Mouse (Mus musculus) liver, adult 2 months (tissue): ENCODE data around the gene Wipf2. TPM values are rescaled to one million over a fixed set of nuclear protein-coding genes. Genes with fewer than 3 reads are reported as not detected.
"Not testable (repeated sequence)": the region's sequence is repeated elsewhere in the genome, so short reads cannot be mapped to it uniquely, and the experiment has no call there.

Experiments
- DNase-seq: peaks from one replicate; pipeline ENCODE4 v3.0.0-alpha.2; 2011; ENCODE audit warnings: low read depth, low spot score; ENCODE audit errors: extremely low read depth
- H3K27ac ChIP-seq: fragments of 200-500 bp; replicated peaks from 2 replicates; pipeline ENCODE4 v1.5.1; 2012; ENCODE audit warnings: low read depth, mild to moderate bottlenecking, control low read depth, inconsistent platforms, low read length; ENCODE audit not compliant: insufficient read depth
- H3K27me3 ChIP-seq: fragments of 200-500 bp; 2 replicates; pipeline ENCODE4 v1.6.1; 2012; ENCODE audit warnings: mild to moderate bottlenecking, moderate library complexity, low read length, inconsistent platforms; ENCODE audit not compliant: control insufficient read depth, insufficient read depth
- H3K36me3 ChIP-seq: fragments of 200-500 bp; 2 replicates; pipeline ENCODE4 v1.6.1; 2012; ENCODE audit warnings: low read length, inconsistent platforms; ENCODE audit not compliant: control insufficient read depth, insufficient read depth
- H3K4me1 ChIP-seq: fragments of 200-500 bp; 2 replicates; pipeline ENCODE4 v1.6.1; 2011; ENCODE audit warnings: low read length; ENCODE audit not compliant: control insufficient read depth, insufficient read depth
- H3K4me3 ChIP-seq: fragments of 200-500 bp; 2 replicates; pipeline ENCODE4 v1.5.1; 2011; ENCODE audit warnings: low read depth, mild to moderate bottlenecking, control low read depth, low read length, moderate library complexity; ENCODE audit not compliant: insufficient read depth
- H3K79me2 ChIP-seq: fragments of 200-500 bp; 2 replicates; pipeline ENCODE4 v1.6.1; 2012; ENCODE audit warnings: inconsistent platforms, mild to moderate bottlenecking, low read length, moderate library complexity; ENCODE audit not compliant: control insufficient read depth, insufficient read depth
- H3K9ac ChIP-seq: fragments of 200-500 bp; 2 replicates; pipeline ENCODE4 v1.6.1; 2012; ENCODE audit warnings: low read depth, mild to moderate bottlenecking, control low read depth, inconsistent platforms, low read length
- CTCF ChIP-seq: fragments of 200-500 bp; IDR thresholded peaks from 2 replicates; pipeline ENCODE4 v1.5.1; 2011; ENCODE audit warnings: low read depth, low read length, control low read depth
- POLR2A ChIP-seq: fragments of 200-500 bp; IDR thresholded peaks from 2 replicates; pipeline ENCODE4 v1.6.1; 2011; ENCODE audit warnings: low read length, control low read depth; ENCODE audit not compliant: insufficient read depth; ENCODE audit errors: extremely low read depth
- WGBS: fragments of 180-500 bp; shearing (Covaris S2); methylation state at CpG from one replicate; pipeline ENCODE4 v1.1.7; 2018; 5-methylcytosine and 5-hydroxymethylcytosine counted together
- polyA plus RNA-seq: library from polyadenylated mRNA; depleted of rRNA; stranded (reverse); fragments of >200 nt; gene quantifications from 2 replicates; pipeline ENCODE4 v1.2.3, GENCODE M21; 2012
- total RNA-seq: library from RNA; depleted of rRNA; stranded (reverse); fragments of >200 nt; gene quantifications from 2 replicates; pipeline ENCODE4 v1.2.3, GENCODE M21; 2014

Gene Wipf2
- total and polyA plus RNA-seq, 2 experiments = 1.5 to 3.1 TPM

- WGBS = 65% methylated on average over 10 of the region's 10 CpGs
- TF ChIP-seq CTCF = peak; percentile 82
- peak; percentile 23 for DNase-seq
- H3K4me1 ChIP-seq, H3K4me3 ChIP-seq, H3K36me3 ChIP-seq, H3K79me2 ChIP-seq, H3K9ac ChIP-seq, H3K27me3 ChIP-seq, H3K27ac ChIP-seq: not testable (repeated sequence)
Measured at GRCm38 (mm10) chr11:98922307-98922706, 58.9 kb downstream of the Wipf2 start.

DNA sequence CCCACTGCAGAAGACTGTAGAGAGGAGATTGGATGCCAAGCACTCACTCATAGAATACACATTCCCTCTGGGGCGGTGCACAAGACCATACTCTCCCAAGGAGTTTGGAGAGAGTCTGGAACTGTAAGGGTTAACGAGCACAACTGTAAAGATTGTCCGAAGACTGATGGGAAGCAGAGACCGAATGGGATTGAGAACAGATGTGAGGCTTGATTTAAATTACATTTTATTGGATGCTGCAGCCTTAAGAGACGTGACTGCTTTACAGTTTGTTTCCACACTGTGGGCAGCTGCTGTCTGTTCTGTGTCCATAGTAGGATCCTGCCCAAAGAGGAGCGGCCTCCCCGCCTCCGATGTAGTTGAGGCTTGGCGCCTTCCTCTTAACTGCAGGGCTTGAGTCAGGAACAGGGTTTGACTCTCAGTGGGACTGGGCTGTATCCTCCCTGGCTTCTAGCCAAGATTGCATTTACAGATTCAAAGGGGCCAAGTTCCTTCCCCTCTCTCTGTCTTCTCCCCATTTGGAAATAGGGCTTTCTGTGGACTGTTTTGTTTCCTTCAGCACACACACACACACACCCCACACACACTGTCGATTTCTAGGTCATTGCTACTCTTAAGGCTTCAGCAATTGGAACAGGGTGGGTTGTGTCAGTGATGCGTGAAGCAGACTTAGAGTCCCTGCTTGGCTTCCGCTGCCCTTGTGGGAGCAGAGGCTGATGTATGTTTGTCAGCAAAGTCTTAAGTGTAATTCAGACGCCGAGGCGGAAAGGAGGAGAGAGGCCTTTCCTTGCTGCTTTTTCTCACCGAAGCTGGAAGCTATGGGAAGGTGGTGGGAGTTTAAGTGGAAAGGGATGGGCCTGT lies 59.6 kb downstream of the Wipf2 start:
- H3K36me3 ChIP-seq, H3K9ac ChIP-seq, H3K27me3 ChIP-seq, H3K79me2 ChIP-seq, DNase-seq, H3K4me1 ChIP-seq, H3K27ac ChIP-seq, H3K4me3 ChIP-seq: not testable (repeated sequence)
- WGBS = 78% methylated on average over 16 of the region's 16 CpGs

GRCm38 (mm10) chr11:98924633-98925175 lies 61.3 kb downstream of the Wipf2 start:
- no peak for TF ChIP-seq CTCF
- TF ChIP-seq POLR2A = no peak
- 81% methylated on average over 5 of the region's 5 CpGs for whole genome bisulfite sequencing
- H3K79me2 ChIP-seq = no peaks in the 10 kb centered on the region
- H3K9ac ChIP-seq = no peak overlapping the region
- H3K4me1 ChIP-seq = peaks cover 1% of the 10 kb centered on the region; the same call in 1 of the 2 replicates
- H3K36me3 ChIP-seq = no peaks in the 10 kb centered on the region
- H3K27me3 ChIP-seq = no peaks in the 10 kb centered on the region
- H3K4me3 ChIP-seq = no peak overlapping the region
- H3K27ac ChIP-seq = no peak overlapping the region
- no peak for DNase-seq

DNA sequence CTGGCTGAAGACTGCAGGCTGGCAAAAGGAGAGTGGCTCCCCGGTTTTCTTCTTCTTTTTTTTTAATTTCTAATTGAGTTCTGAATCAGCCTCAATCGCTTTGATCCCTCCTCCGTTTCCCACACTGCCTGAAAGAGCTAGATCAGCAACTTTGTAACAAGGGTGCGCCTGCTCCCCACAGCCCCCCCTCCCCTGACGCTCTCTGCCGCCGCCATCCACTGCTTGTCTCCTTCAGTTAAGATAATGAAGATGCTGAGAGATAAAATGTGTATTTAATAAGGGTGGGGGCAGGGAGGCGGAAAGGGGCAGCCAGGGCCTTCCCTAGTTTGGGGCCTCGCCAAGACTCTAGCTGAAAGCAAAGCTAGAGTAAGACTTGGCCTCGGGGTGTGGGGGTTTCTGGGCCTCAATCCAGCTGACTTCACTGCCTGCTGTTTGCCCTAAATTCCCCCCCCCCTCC lies 61.9 kb downstream of the Wipf2 start:
- Histone ChIP-seq H3K27me3 (no peaks in the 10 kb centered on the region), H3K36me3 (no peaks in the 10 kb centered on the region), H3K79me2 (no peaks in the 10 kb centered on the region), H3K4me3 (no peak overlapping the region), H3K4me1 (peaks cover 3% of the 10 kb centered on the region), H3K9ac (no peak overlapping the region), H3K27ac (no peak overlapping the region)
- TF ChIP-seq CTCF = no peak
- WGBS = 58% methylated on average over 10 of the region's 10 CpGs
- DNase-seq = no peak

GRCm38 (mm10) chr11:98925868-98926311 lies 62.5 kb downstream of the Wipf2 start:
- Histone ChIP-seq H3K9ac (no peak overlapping the region), H3K79me2 (no peaks in the 10 kb centered on the region), H3K36me3 (no peaks in the 10 kb centered on the region), H3K4me1 (peaks cover 4% of the 10 kb centered on the region), H3K27ac (no peak overlapping the region), H3K27me3 (no peaks in the 10 kb centered on the region), H3K4me3 (no peak overlapping the region)
- no peak for TF ChIP-seq CTCF
- no peak for DNase-seq
- WGBS = 58% methylated on average over 12 of the region's 12 CpGs

DNA sequence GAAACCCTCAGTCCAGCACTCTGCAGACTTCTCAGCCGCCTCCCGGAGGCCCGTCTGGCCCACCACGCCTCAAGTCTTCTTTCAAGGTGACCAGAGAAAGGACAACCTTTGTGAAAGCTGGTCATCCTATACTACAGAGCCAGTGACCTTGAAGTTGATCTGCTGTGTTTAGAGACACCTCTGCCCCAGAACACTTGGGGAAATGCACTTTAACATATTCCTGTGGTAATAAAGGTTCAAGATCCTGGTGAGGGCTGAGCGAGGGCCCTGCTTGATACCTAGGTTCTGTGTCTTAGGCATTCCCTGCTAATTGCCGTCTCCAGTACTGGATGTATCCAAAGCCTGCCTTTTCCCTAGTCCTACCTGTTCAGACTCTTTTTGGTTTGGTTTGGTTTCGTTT lies 63.1 kb downstream of the Wipf2 start:
- no peak for DNase-seq
- 87% methylated on average over 7 of the region's 7 CpGs for WGBS
- no peak overlapping the region for H3K9ac ChIP-seq
- H3K36me3 ChIP-seq = no peaks in the 10 kb centered on the region
- no peak for TF ChIP-seq POLR2A
- TF ChIP-seq CTCF = no peak
- no peak overlapping the region for H3K4me3 ChIP-seq
- H3K27me3 ChIP-seq = no peaks in the 10 kb centered on the region
- no peaks in the 10 kb centered on the region for H3K79me2 ChIP-seq
- H3K27ac ChIP-seq = no peak overlapping the region
- H3K4me1 ChIP-seq = peaks cover 4% of the 10 kb centered on the region
